Mouse (Mus musculus) E14TG2a.4 (cell line): ENCODE data around the gene Nsfl1c.

Experiments
- H3K27me3 ChIP-seq: 2 replicates; pipeline ENCODE4 v1.6.1; 2014; ENCODE audit warnings: low read length, control low read depth; ENCODE audit not compliant: insufficient read depth
- H3K36me3 ChIP-seq: 2 replicates; pipeline ENCODE4 v1.6.1; 2014; ENCODE audit warnings: low read length, control low read depth; ENCODE audit not compliant: insufficient read depth
- H3K4me1 ChIP-seq: replicated peaks from 2 replicates; pipeline ENCODE4 v1.6.1; 2014; ENCODE audit warnings: low read depth, low read length, control low read depth
- H3K4me3 ChIP-seq: replicated peaks from 2 replicates; pipeline ENCODE4 v1.5.1; 2014; ENCODE audit warnings: mild to moderate bottlenecking, low read length
- H3K9me3 ChIP-seq: 2 replicates; pipeline ENCODE4 v1.6.1; 2014; ENCODE audit warnings: low read length, control low read depth
- CTCF ChIP-seq: conservative IDR thresholded peaks from 2 replicates; pipeline ENCODE4 v1.5.1; 2014; ENCODE audit warnings: low read length
- NANOG ChIP-seq: IDR thresholded peaks from 2 replicates; pipeline ENCODE4 v1.6.1; 2014; ENCODE audit warnings: borderline replicate concordance, low read length, mixed read lengths
- POU5F1 ChIP-seq: IDR thresholded peaks from 2 replicates; pipeline ENCODE4 v1.6.1; 2014; ENCODE audit warnings: low read length, borderline replicate concordance

The Nsfl1c gene

GRCm38 (mm10) chr2:151519000-151519399 is 25.0 kb downstream of the Nsfl1c start:
- peaks cover 46% of the 10 kb centered on the region for H3K36me3 ChIP-seq
- TF ChIP-seq POU5F1 (no peak), NANOG (no peak), CTCF (no peak)
- no peaks in the 10 kb centered on the region for H3K27me3 ChIP-seq
- H3K9me3 ChIP-seq = no peaks in the 10 kb centered on the region
- H3K4me1 ChIP-seq = no peaks in the 10 kb centered on the region
- H3K4me3 ChIP-seq = no peak overlapping the region

GRCm38 (mm10) chr2:151524324-151525041 is 30.5 kb downstream of the Nsfl1c start:
- Histone ChIP-seq H3K4me1 (no peaks in the 10 kb centered on the region), H3K36me3 (peaks cover 7% of the 10 kb centered on the region; the same call in 1 of the 2 replicates), H3K27me3 (peaks cover 7% of the 10 kb centered on the region; the same call in 1 of the 2 replicates), H3K4me3 (no peak overlapping the region), H3K9me3 (no peaks in the 10 kb centered on the region)
- TF ChIP-seq POU5F1 (no peak), NANOG (no peak)

- peaks cover 4% of the 10 kb centered on the region for H3K4me1 ChIP-seq
- peaks cover 7% of the 10 kb centered on the region; the same call in 1 of the 2 replicates for H3K27me3 ChIP-seq
- peaks cover 3% of the 10 kb centered on the region; the same call in 1 of the 2 replicates for H3K36me3 ChIP-seq
- H3K4me3 ChIP-seq = no peak overlapping the region
- TF ChIP-seq CTCF (no peak), POU5F1 (no peak), NANOG (no peak)
- H3K9me3 ChIP-seq = no peaks in the 10 kb centered on the region
These were observed 31.5 kb downstream of the Nsfl1c start for GRCm38 (mm10) chr2:151525520-151525919.

GRCm38 (mm10) chr2:151528066-151528465 is 34.1 kb downstream of the Nsfl1c start:
- no peaks in the 10 kb centered on the region for H3K9me3 ChIP-seq
- peaks cover 11% of the 10 kb centered on the region for H3K4me1 ChIP-seq
- TF ChIP-seq NANOG (no peak), POU5F1 (no peak), CTCF (no peak)
- H3K36me3 ChIP-seq = no peaks in the 10 kb centered on the region
- no peak overlapping the region for H3K4me3 ChIP-seq
- peaks cover 7% of the 10 kb centered on the region; the same call in 1 of the 2 replicates for H3K27me3 ChIP-seq

- H3K27me3 ChIP-seq = peaks cover 7% of the 10 kb centered on the region; the same call in 1 of the 2 replicates
- no peaks in the 10 kb centered on the region for H3K9me3 ChIP-seq
- H3K4me3 ChIP-seq = no peak overlapping the region
- H3K36me3 ChIP-seq = no peaks in the 10 kb centered on the region
- peaks cover 11% of the 10 kb centered on the region for H3K4me1 ChIP-seq
- TF ChIP-seq CTCF (no peak), POU5F1 (no peak), NANOG (no peak)
These were observed 35.2 kb downstream of the Nsfl1c start for GRCm38 (mm10) chr2:151529169-151529568.

- Histone ChIP-seq H3K4me1 (peaks cover 14% of the 10 kb centered on the region), H3K4me3 (no peak overlapping the region), H3K9me3 (no peaks in the 10 kb centered on the region), H3K27me3 (peaks cover 2% of the 10 kb centered on the region; the same call in 1 of the 2 replicates), H3K36me3 (no peaks in the 10 kb centered on the region)
- TF ChIP-seq POU5F1 (no peak), CTCF (no peak), NANOG (no peak)
These were observed 36.6 kb downstream of the Nsfl1c start for GRCm38 (mm10) chr2:151530378-151531230.

GRCm38 (mm10) chr2:151533632-151534031 is 39.6 kb downstream of the Nsfl1c start:
- Histone ChIP-seq H3K4me1 (peaks cover 18% of the 10 kb centered on the region), H3K9me3 (no peaks in the 10 kb centered on the region), H3K27me3 (no peaks in the 10 kb centered on the region), H3K4me3 (no peak overlapping the region), H3K36me3 (no peaks in the 10 kb centered on the region)
- TF ChIP-seq CTCF = no peak
- no peak for TF ChIP-seq NANOG
- TF ChIP-seq POU5F1 = no peak

GRCm38 (mm10) chr2:151535961-151536617 is 42.1 kb downstream of the Nsfl1c start:
- no peak overlapping the region for H3K4me3 ChIP-seq
- TF ChIP-seq POU5F1 (no peak), CTCF (no peak)

More at GRCm38 (mm10) chr2:151535961-151536617, 42.1 kb downstream of the Nsfl1c start:
- Histone ChIP-seq H3K36me3 (no peaks in the 10 kb centered on the region), H3K9me3 (no peaks in the 10 kb centered on the region), H3K4me1 (peaks cover 11% of the 10 kb centered on the region), H3K27me3 (no peaks in the 10 kb centered on the region)
